Comparison of ENCODE assay signal across 8 mouse cellular contexts in the genomic region with DNA sequence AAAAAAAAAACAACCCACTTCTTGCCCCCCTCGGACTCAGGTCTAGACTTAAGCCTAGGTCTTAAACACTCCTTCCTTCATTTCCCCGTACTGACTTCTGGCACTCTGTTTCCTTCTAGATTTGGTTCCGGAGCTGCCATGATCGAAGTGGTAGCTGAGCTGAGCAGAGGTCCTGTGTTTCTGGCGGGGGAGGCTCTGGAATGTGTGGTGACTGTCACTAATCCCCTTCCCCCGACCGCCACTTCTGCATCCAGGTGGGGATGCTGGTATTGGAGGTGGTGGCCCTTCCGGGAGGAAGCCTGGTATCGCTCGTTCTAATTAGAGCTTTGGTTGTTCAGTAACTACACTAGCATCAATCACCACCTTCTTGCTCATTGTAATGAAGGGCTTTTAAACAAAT. TPM values are rescaled to one million over a fixed set of nuclear protein-coding genes. Genes with fewer than 3 reads are reported as not detected.
DNase-seq lines count a peak whose midpoint lies in the region; ATAC-seq and TF ChIP-seq lines count a peak whose summit lies in the region.

No protein-coding gene starts in this region.

- ATAC-seq in neural tube, embryonic 11.5 days (ENCODE audit: insufficient read depth, low FRiP score, low TSS enrichment) = no peak
- no peak for ATAC-seq in intestine, postnatal 0 days

- H3K4me2 ChIP-seq in neural tube, embryonic 11.5 days (ENCODE audit: low read depth) = peak overlapping the region; percentile 86
- peak overlapping the region; percentile 93 for H3K4me2 ChIP-seq in intestine, postnatal 0 days (replicated peaks; ENCODE audit: low read depth)

- H3K4me3 ChIP-seq in cerebellum, adult 2 months (replicated peaks; ENCODE audit: insufficient read depth, low read depth, low read length) = peak overlapping the region; percentile 83
- H3K4me3 ChIP-seq in neural tube, embryonic 11.5 days (ENCODE audit: low read depth, low read length) = peak overlapping the region; percentile 91
- H3K4me3 ChIP-seq in intestine, postnatal 0 days (ENCODE audit: low read depth, low read length) = peak overlapping the region; percentile 81
- peak overlapping the region; percentile 94 for H3K4me3 ChIP-seq in olfactory bulb, adult 2 months (ENCODE audit: insufficient read depth, low read depth, low read length)

- no peak for TF ChIP-seq CTCF in cerebellum, adult 2 months (IDR thresholded peaks at IDR 0.05; ENCODE audit: borderline replicate concordance, insufficient read depth, low read depth, low read length)
- TF ChIP-seq CTCF in intestine, postnatal 0 days (IDR thresholded peaks at IDR 0.05; ENCODE audit: low read depth) = no peak
- no peak for TF ChIP-seq CTCF in olfactory bulb, adult 2 months (IDR thresholded peaks at IDR 0.05; ENCODE audit: insufficient read depth, low read depth, low read length)

- H3K9me3 ChIP-seq in neural tube, embryonic 11.5 days (ENCODE audit: control insufficient read depth, low read length) = no peaks in the 10 kb centered on the region
- no peaks in the 10 kb centered on the region for H3K9me3 ChIP-seq in intestine, postnatal 0 days (ENCODE audit: control insufficient read depth)

- peaks cover 5% of the 10 kb centered on the region for H3K36me3 ChIP-seq in neural tube, embryonic 11.5 days (ENCODE audit: control insufficient read depth, insufficient read depth, low read length)
- peaks cover 39% of the 10 kb centered on the region for H3K36me3 ChIP-seq in intestine, postnatal 0 days (ENCODE audit: control insufficient read depth, insufficient read depth)

- peak overlapping the region; percentile 88 for H3K9ac ChIP-seq in neural tube, embryonic 11.5 days (ENCODE audit: low read length)
- peak overlapping the region; percentile 80 for H3K9ac ChIP-seq in intestine, postnatal 0 days (ENCODE audit: low read depth, low read length)

- H3K27me3 ChIP-seq in cerebellum, adult 2 months (ENCODE audit: control insufficient read depth, insufficient read depth, low read length) = no peaks in the 10 kb centered on the region
- H3K27me3 ChIP-seq in neural tube, embryonic 11.5 days (ENCODE audit: control insufficient read depth, insufficient read depth, low read length) = no peaks in the 10 kb centered on the region
- no peaks in the 10 kb centered on the region for H3K27me3 ChIP-seq in intestine, postnatal 0 days (replicated peaks; ENCODE audit: control insufficient read depth, insufficient read depth, low read length)

- TF ChIP-seq POLR2A in cerebellum, adult 2 months (IDR thresholded peaks at IDR 0.05; ENCODE audit: borderline replicate concordance, insufficient read depth, low read length) = no peak
- TF ChIP-seq POLR2A in olfactory bulb, adult 2 months (IDR thresholded peaks at IDR 0.05; ENCODE audit: insufficient read depth, low read depth, low read length) = no peak

- whole genome bisulfite sequencing in cerebellum, adult 2 months = 3% methylated on average over 10 of the region's 10 CpGs
- WGBS in neural tube, embryonic 11.5 days = 8% methylated on average over 10 of the region's 10 CpGs
- whole genome bisulfite sequencing in intestine, postnatal 0 days = 3% methylated on average over 10 of the region's 10 CpGs
- 1% methylated on average over 10 of the region's 10 CpGs for WGBS in olfactory bulb, adult 2 months

- DNase-seq in cerebellum, adult 2 months = peak in 1 of 2 experiments; percentile 23
- no peak for DNase-seq in cerebellum, adult 11 months
- no peak for DNase-seq in neural tube, embryonic 11.5 days (ENCODE audit: low spot score)
- no peak for DNase-seq in neural tube, embryonic 10.5 days (ENCODE audit: extremely low spot score, low spot score)
- no peak for DNase-seq in cerebellum, postnatal 25 days
- no peak for DNase-seq in yolk sac, embryonic 10.5 days (ENCODE audit: low spot score)

- H3K27ac ChIP-seq in cerebellum, adult 2 months (ENCODE audit: insufficient read depth, low read length) = no peak overlapping the region
- no peak overlapping the region for H3K27ac ChIP-seq in neural tube, embryonic 11.5 days (ENCODE audit: low read depth, low read length)
- peak overlapping the region; percentile 90 for H3K27ac ChIP-seq in intestine, postnatal 0 days (ENCODE audit: low read depth, low read length)
- no peak overlapping the region for H3K27ac ChIP-seq in olfactory bulb, adult 2 months (ENCODE audit: insufficient read depth, low read depth, low read length)

- H3K4me1 ChIP-seq in cerebellum, adult 2 months (ENCODE audit: control insufficient read depth, insufficient read depth, low read length) = peaks cover 3% of the 10 kb centered on the region
- H3K4me1 ChIP-seq in neural tube, embryonic 11.5 days (ENCODE audit: control insufficient read depth, insufficient read depth, low read length) = peaks cover 29% of the 10 kb centered on the region
- H3K4me1 ChIP-seq in intestine, postnatal 0 days (replicated peaks; ENCODE audit: control insufficient read depth, insufficient read depth, low read length) = peaks cover 8% of the 10 kb centered on the region; the same call in 1 of the 2 replicates
- peaks cover 10% of the 10 kb centered on the region for H3K4me1 ChIP-seq in olfactory bulb, adult 2 months (ENCODE audit: control insufficient read depth, insufficient read depth, low read length)

RNA-seq across cellular contexts. Expression of gene Gba2, which starts 0.6 kb away (rescaled TPM):
- polyA plus RNA-seq in cerebellum, adult 2 months (2012; rRNA removed) = 79.8 and 80.0 TPM in 2 replicates
- polyA plus RNA-seq in neural tube, embryonic 11.5 days (2014; fragmentation: Nextera tagmentation; extraction: Ambion mirVana) = 29.8 and 30.8 TPM in 2 replicates
- 5.2 and 5.3 TPM in 2 replicates for polyA plus RNA-seq in intestine, postnatal 0 days (2015; fragmentation: Nextera tagmentation; extraction: Ambion mirVana)
- polyA plus RNA-seq in olfactory bulb, adult 2 months (2012; ENCODE audit: insufficient read depth, insufficient read length, low replicate concordance, missing spikeins) = not detected in 2 replicates

RNA-seq across cellular contexts. Expression of gene Rgp1, which starts 0.7 kb away (rescaled TPM):
- polyA plus RNA-seq in cerebellum, adult 2 months (2012; rRNA removed) = 30.3 and 39.2 TPM in 2 replicates
- polyA plus RNA-seq in neural tube, embryonic 11.5 days (2014; fragmentation: Nextera tagmentation; extraction: Ambion mirVana) = 26.5 and 32.1 TPM in 2 replicates
- polyA plus RNA-seq in intestine, postnatal 0 days (2015; fragmentation: Nextera tagmentation; extraction: Ambion mirVana) = 11.3 and 13.0 TPM in 2 replicates
- polyA plus RNA-seq in olfactory bulb, adult 2 months (2012; ENCODE audit: insufficient read depth, insufficient read length, low replicate concordance, missing spikeins) = 242 TPM in 1 of 2 replicates, not detected in the other

RNA-seq across cellular contexts. Expression of gene Msmp, which starts 5.0 kb away (rescaled TPM):
- polyA plus RNA-seq in cerebellum, adult 2 months (2012; rRNA removed) = not detected in 2 replicates
- 1.8 and 2.4 TPM in 2 replicates for polyA plus RNA-seq in neural tube, embryonic 11.5 days (2014; fragmentation: Nextera tagmentation; extraction: Ambion mirVana)
- not detected in 2 replicates for polyA plus RNA-seq in intestine, postnatal 0 days (2015; fragmentation: Nextera tagmentation; extraction: Ambion mirVana)
- polyA plus RNA-seq in olfactory bulb, adult 2 months (2012; ENCODE audit: insufficient read depth, insufficient read length, low replicate concordance, missing spikeins) = not detected in 2 replicates

RNA-seq across cellular contexts. Expression of gene Tln1, which starts 16.8 kb away (rescaled TPM):
- 48.8 and 53.9 TPM in 2 replicates for polyA plus RNA-seq in cerebellum, adult 2 months (2012; rRNA removed)
- 42.1 and 48.8 TPM in 2 replicates for polyA plus RNA-seq in neural tube, embryonic 11.5 days (2014; fragmentation: Nextera tagmentation; extraction: Ambion mirVana)
- 41.6 and 47.7 TPM in 2 replicates for polyA plus RNA-seq in intestine, postnatal 0 days (2015; fragmentation: Nextera tagmentation; extraction: Ambion mirVana)
- polyA plus RNA-seq in olfactory bulb, adult 2 months (2012; ENCODE audit: insufficient read depth, insufficient read length, low replicate concordance, missing spikeins) = 147 TPM in 1 of 2 replicates, not detected in the other

RNA-seq across cellular contexts. Expression of gene Creb3, which starts 17.1 kb away (rescaled TPM):
- 70.4 and 71.2 TPM in 2 replicates for polyA plus RNA-seq in cerebellum, adult 2 months (2012; rRNA removed)
- polyA plus RNA-seq in neural tube, embryonic 11.5 days (2014; fragmentation: Nextera tagmentation; extraction: Ambion mirVana) = 56.0 and 62.5 TPM in 2 replicates
- 102 and 114 TPM in 2 replicates for polyA plus RNA-seq in intestine, postnatal 0 days (2015; fragmentation: Nextera tagmentation; extraction: Ambion mirVana)
- polyA plus RNA-seq in olfactory bulb, adult 2 months (2012; ENCODE audit: insufficient read depth, insufficient read length, low replicate concordance, missing spikeins) = not detected in 2 replicates
